Mouse (Mus musculus): Measurements from ENCODE around the gene Aifm3. TPM values are rescaled to one million over a fixed set of nuclear protein-coding genes. Genes with fewer than 3 reads are reported as not detected.
A peak's percentile ranks its signal among the peaks of the same experiment; 100 is the strongest.

The Aifm3 gene
- total and polyA plus RNA-seq, 3 experiments: 0.05 TPM; not detected in 2

- TF ChIP-seq TAL1 (conservative IDR thresholded peaks at IDR 0.05; ENCODE audit: low read depth, low read length) (no peak), POLR2AphosphoS5 (IDR thresholded peaks at IDR 0.05; ENCODE audit: insufficient replicate concordance, low read depth, low read length) (no peak), GATA2 (IDR thresholded peaks at IDR 0.05; ENCODE audit: borderline replicate concordance, low read depth, low read length) (no peak), CTCF (IDR thresholded peaks at IDR 0.05; ENCODE audit: low read depth, low read length) (no peak), GATA1 (IDR thresholded peaks at IDR 0.05; ENCODE audit: borderline replicate concordance, low read length) (no peak)
- no peak for ATAC-seq (ENCODE audit: extremely low read depth, insufficient number of reproducible peaks, low FRiP score, poor library complexity, severe bottlenecking)
- Histone ChIP-seq H3K27me3 (ENCODE audit: insufficient read depth, low read length) (no peaks in the 10 kb centered on the region), H3K9me3 (replicated peaks) (no peaks in the 10 kb centered on the region), H3K4me1 (ENCODE audit: insufficient read depth, low read depth, low read length) (peaks cover 16% of the 10 kb centered on the region), H3K4me3 (ENCODE audit: low read depth, low read length) (no peak overlapping the region), H3K36me3 (replicated peaks) (peaks cover 66% of the 10 kb centered on the region)
- DNase-seq (ENCODE audit: low spot score): no peak
Measured at GRCm38 (mm10) chr16:17463184-17463583, 26.2 kb upstream of the Aifm3 start.

GRCm38 (mm10) chr16:17466875-17467663 is 22.3 kb upstream of the Aifm3 start:
- Histone ChIP-seq H3K36me3 (replicated peaks) (peaks cover 69% of the 10 kb centered on the region), H3K27me3 (ENCODE audit: insufficient read depth, low read length) (no peaks in the 10 kb centered on the region), H3K4me3 (ENCODE audit: low read depth, low read length) (no peak overlapping the region), H3K4me1 (ENCODE audit: insufficient read depth, low read depth, low read length) (peaks cover 3% of the 10 kb centered on the region; the same call in 1 of the 2 replicates), H3K9me3 (replicated peaks) (no peaks in the 10 kb centered on the region)
- DNase-seq (ENCODE audit: low spot score) (no peak), ATAC-seq (ENCODE audit: extremely low read depth, insufficient number of reproducible peaks, low FRiP score, poor library complexity, severe bottlenecking) (no peak)
- TF ChIP-seq POLR2AphosphoS5 (IDR thresholded peaks at IDR 0.05; ENCODE audit: insufficient replicate concordance, low read depth, low read length): no peak
- no peak for TF ChIP-seq GATA2 (IDR thresholded peaks at IDR 0.05; ENCODE audit: borderline replicate concordance, low read depth, low read length)
- TF ChIP-seq TAL1 (conservative IDR thresholded peaks at IDR 0.05; ENCODE audit: low read depth, low read length): no peak
- TF ChIP-seq CTCF (IDR thresholded peaks at IDR 0.05; ENCODE audit: low read depth, low read length): no peak
- no peak for TF ChIP-seq GATA1 (IDR thresholded peaks at IDR 0.05; ENCODE audit: borderline replicate concordance, low read length)

- Histone ChIP-seq H3K4me1 (ENCODE audit: insufficient read depth, low read depth, low read length) (peaks cover under 1% of the 10 kb centered on the region; the same call in 1 of the 2 replicates), H3K27me3 (ENCODE audit: insufficient read depth, low read length) (no peaks in the 10 kb centered on the region), H3K4me3 (ENCODE audit: low read depth, low read length) (no peak overlapping the region), H3K36me3 (replicated peaks) (peaks cover 80% of the 10 kb centered on the region), H3K9me3 (replicated peaks) (no peaks in the 10 kb centered on the region)
- no peak for DNase-seq (ENCODE audit: low spot score)
- ATAC-seq (ENCODE audit: extremely low read depth, insufficient number of reproducible peaks, low FRiP score, poor library complexity, severe bottlenecking): no peak
- TF ChIP-seq GATA1 (IDR thresholded peaks at IDR 0.05; ENCODE audit: borderline replicate concordance, low read length) (no peak), POLR2AphosphoS5 (IDR thresholded peaks at IDR 0.05; ENCODE audit: insufficient replicate concordance, low read depth, low read length) (no peak), TAL1 (conservative IDR thresholded peaks at IDR 0.05; ENCODE audit: low read depth, low read length) (no peak), GATA2 (IDR thresholded peaks at IDR 0.05; ENCODE audit: borderline replicate concordance, low read depth, low read length) (no peak), CTCF (IDR thresholded peaks at IDR 0.05; ENCODE audit: low read depth, low read length) (no peak)
Measured at GRCm38 (mm10) chr16:17472498-17472897, 16.9 kb upstream of the Aifm3 start.

- Histone ChIP-seq H3K36me3 (replicated peaks) (peaks cover 78% of the 10 kb centered on the region), H3K9me3 (replicated peaks) (no peaks in the 10 kb centered on the region), H3K4me1 (ENCODE audit: insufficient read depth, low read depth, low read length) (peaks cover 14% of the 10 kb centered on the region), H3K4me3 (ENCODE audit: low read depth, low read length) (no peak overlapping the region), H3K27me3 (ENCODE audit: insufficient read depth, low read length) (no peaks in the 10 kb centered on the region)
- ATAC-seq (ENCODE audit: extremely low read depth, insufficient number of reproducible peaks, low FRiP score, poor library complexity, severe bottlenecking) (no peak), DNase-seq (ENCODE audit: low spot score) (no peak)
- TF ChIP-seq TAL1 (conservative IDR thresholded peaks at IDR 0.05; ENCODE audit: low read depth, low read length) (no peak), CTCF (IDR thresholded peaks at IDR 0.05; ENCODE audit: low read depth, low read length) (peak; percentile 82)
Measured at GRCm38 (mm10) chr16:17474091-17474490, 15.3 kb upstream of the Aifm3 start.

GRCm38 (mm10) chr16:17474761-17475160 is 14.7 kb upstream of the Aifm3 start:
- ATAC-seq (ENCODE audit: extremely low read depth, insufficient number of reproducible peaks, low FRiP score, poor library complexity, severe bottlenecking) (no peak), DNase-seq (ENCODE audit: low spot score) (no peak)
- no peak for TF ChIP-seq TAL1 (conservative IDR thresholded peaks at IDR 0.05; ENCODE audit: low read depth, low read length)
- TF ChIP-seq GATA2 (IDR thresholded peaks at IDR 0.05; ENCODE audit: borderline replicate concordance, low read depth, low read length): no peak
- no peak for TF ChIP-seq CTCF (IDR thresholded peaks at IDR 0.05; ENCODE audit: low read depth, low read length)
- no peak for TF ChIP-seq POLR2AphosphoS5 (IDR thresholded peaks at IDR 0.05; ENCODE audit: insufficient replicate concordance, low read depth, low read length)
- no peak for TF ChIP-seq GATA1 (IDR thresholded peaks at IDR 0.05; ENCODE audit: borderline replicate concordance, low read length)
- no peak overlapping the region for H3K4me3 ChIP-seq (ENCODE audit: low read depth, low read length)
- H3K9me3 ChIP-seq (replicated peaks): no peaks in the 10 kb centered on the region
- peaks cover 17% of the 10 kb centered on the region for H3K4me1 ChIP-seq (ENCODE audit: insufficient read depth, low read depth, low read length)
- H3K27me3 ChIP-seq (ENCODE audit: insufficient read depth, low read length): no peaks in the 10 kb centered on the region
- peaks cover 75% of the 10 kb centered on the region for H3K36me3 ChIP-seq (replicated peaks)

GRCm38 (mm10) chr16:17475326-17475725 is 14.1 kb upstream of the Aifm3 start:
- Histone ChIP-seq H3K4me1 (ENCODE audit: insufficient read depth, low read depth, low read length) (peaks cover 18% of the 10 kb centered on the region), H3K27me3 (ENCODE audit: insufficient read depth, low read length) (no peaks in the 10 kb centered on the region), H3K36me3 (replicated peaks) (peaks cover 74% of the 10 kb centered on the region), H3K4me3 (ENCODE audit: low read depth, low read length) (no peak overlapping the region), H3K9me3 (replicated peaks) (no peaks in the 10 kb centered on the region)
- no peak for DNase-seq (ENCODE audit: low spot score)
- TF ChIP-seq POLR2AphosphoS5 (IDR thresholded peaks at IDR 0.05; ENCODE audit: insufficient replicate concordance, low read depth, low read length) (no peak), GATA1 (IDR thresholded peaks at IDR 0.05; ENCODE audit: borderline replicate concordance, low read length) (no peak), TAL1 (conservative IDR thresholded peaks at IDR 0.05; ENCODE audit: low read depth, low read length) (no peak), CTCF (IDR thresholded peaks at IDR 0.05; ENCODE audit: low read depth, low read length) (no peak), GATA2 (IDR thresholded peaks at IDR 0.05; ENCODE audit: borderline replicate concordance, low read depth, low read length) (no peak)
- ATAC-seq (ENCODE audit: extremely low read depth, insufficient number of reproducible peaks, low FRiP score, poor library complexity, severe bottlenecking): no peak

Measured in G1E (cell line).